Mouse (Mus musculus) hindbrain, embryonic 16.5 days (tissue): ENCODE results near the gene Thg1l. TPM values are rescaled to one million over a fixed set of nuclear protein-coding genes. Genes with fewer than 3 reads are reported as not detected.

Experiments used
- ATAC-seq: fragments of 200-750 bp; cut with Nextera tagmentation; 2 replicates; pipeline ENCODE4 v1.8.0; 2017; ENCODE audit warnings: moderate TSS enrichment, moderate library complexity
- H3K27ac ChIP-seq: fragments of 300-500 bp; sonication (generic); 2 replicates; pipeline ENCODE4 v1.5.1; 2014; ENCODE audit warnings: low read depth, mild to moderate bottlenecking, control low read depth, low read length, moderate library complexity
- H3K27me3 ChIP-seq: fragments of 300-500 bp; sonication (generic); replicated peaks from 2 replicates; pipeline ENCODE4 v1.6.1; 2014; ENCODE audit warnings: low read length; ENCODE audit not compliant: control insufficient read depth, insufficient read depth
- H3K36me3 ChIP-seq: fragments of 300-500 bp; sonication (generic); 2 replicates; pipeline ENCODE4 v1.6.1; 2014; ENCODE audit warnings: mild to moderate bottlenecking, low read length, moderate library complexity, mixed read lengths; ENCODE audit not compliant: control insufficient read depth, insufficient read depth
- H3K4me1 ChIP-seq: fragments of 300-500 bp; sonication (generic); 2 replicates; pipeline ENCODE4 v1.6.1; 2014; ENCODE audit warnings: low read depth, low read length; ENCODE audit not compliant: control insufficient read depth, insufficient read depth
- H3K4me2 ChIP-seq: fragments of 300-500 bp; sonication (generic); 2 replicates; pipeline ENCODE4 v1.6.1; 2014; ENCODE audit warnings: mild to moderate bottlenecking, low read length, control low read depth, moderate library complexity
- H3K4me3 ChIP-seq: fragments of 300-500 bp; sonication (generic); 2 replicates; pipeline ENCODE4 v1.5.1; 2014; ENCODE audit warnings: mild to moderate bottlenecking, low read length, control low read depth, moderate library complexity
- H3K9ac ChIP-seq: fragments of 300-500 bp; sonication (generic); 2 replicates; pipeline ENCODE4 v1.6.1; 2014; ENCODE audit warnings: low read depth, mild to moderate bottlenecking, control low read depth, low read length, moderate library complexity
- H3K9me3 ChIP-seq: fragments of 300-500 bp; sonication (generic); 2 replicates; pipeline ENCODE4 v1.6.1; 2014; ENCODE audit warnings: mild to moderate bottlenecking, low read length, moderate library complexity; ENCODE audit not compliant: control insufficient read depth
- WGBS: fragments of 180-500 bp; shearing (Covaris S2); extraction: QIAGEN DNeasy Blood & Tissue Kit; methylation state at CpG from one replicate; pipeline ENCODE4 v1.1.7; 2014; 5-methylcytosine and 5-hydroxymethylcytosine counted together
- polyA plus RNA-seq: library from polyadenylated mRNA; unstranded; fragments of >200 nt; fragmentation: Nextera tagmentation; extraction: Ambion mirVana; gene quantifications from 2 replicates; pipeline ENCODE4 v1.2.1, GENCODE M21; 2015

Gene Thg1l
- polyA plus RNA-seq, 1 experiment from 2014 or later = 9.5 TPM

GRCm38 (mm10) chr11:45918836-45919235, 36.5 kb downstream of the Thg1l start:
- H3K4me3 ChIP-seq = no peak overlapping the region
- ATAC-seq = no peak
- H3K4me1 ChIP-seq = peaks cover 7% of the 10 kb centered on the region; the same call in 1 of the 2 replicates
- no peaks in the 10 kb centered on the region for H3K36me3 ChIP-seq
- H3K4me2 ChIP-seq = no peak overlapping the region
- H3K9ac ChIP-seq = no peak overlapping the region
- no peak overlapping the region for H3K27ac ChIP-seq
- H3K9me3 ChIP-seq = no peaks in the 10 kb centered on the region
- no peaks in the 10 kb centered on the region for H3K27me3 ChIP-seq
- 63% methylated on average over 4 of the region's 4 CpGs for WGBS

GRCm38 (mm10) chr11:45918018-45918417, 37.3 kb downstream of the Thg1l start:
- no peaks in the 10 kb centered on the region for H3K9me3 ChIP-seq
- no peak overlapping the region for H3K4me3 ChIP-seq
- no peaks in the 10 kb centered on the region for H3K27me3 ChIP-seq
- no peaks in the 10 kb centered on the region for H3K36me3 ChIP-seq
- peaks cover 7% of the 10 kb centered on the region; the same call in 1 of the 2 replicates for H3K4me1 ChIP-seq
- no peak for ATAC-seq
- no peak overlapping the region for H3K9ac ChIP-seq
- no peak overlapping the region for H3K27ac ChIP-seq
- 95% methylated on average over 6 of the region's 6 CpGs for WGBS
- H3K4me2 ChIP-seq = no peak overlapping the region

- no peak for ATAC-seq
- Histone ChIP-seq H3K36me3 (peaks cover 4% of the 10 kb centered on the region; the same call in 1 of the 2 replicates), H3K4me2 (no peak overlapping the region), H3K27me3 (no peaks in the 10 kb centered on the region), H3K9me3 (no peaks in the 10 kb centered on the region), H3K9ac (no peak overlapping the region), H3K4me3 (no peak overlapping the region), H3K27ac (no peak overlapping the region), H3K4me1 (peaks cover 3% of the 10 kb centered on the region; the same call in 1 of the 2 replicates)
- 86% methylated on average over 10 of the region's 10 CpGs for WGBS
Observed at GRCm38 (mm10) chr11:45916196-45916595, 39.1 kb downstream of the Thg1l start.

- no peak for ATAC-seq
- H3K27me3 ChIP-seq = no peaks in the 10 kb centered on the region
- H3K9me3 ChIP-seq = no peaks in the 10 kb centered on the region
- no peak overlapping the region for H3K4me2 ChIP-seq
- no peak overlapping the region for H3K27ac ChIP-seq
- no peaks in the 10 kb centered on the region for H3K4me1 ChIP-seq
- no peak overlapping the region for H3K9ac ChIP-seq
- WGBS = 69% methylated on average over 5 of the region's 5 CpGs
- no peak overlapping the region for H3K4me3 ChIP-seq
- H3K36me3 ChIP-seq = peaks cover 12% of the 10 kb centered on the region; the same call in 1 of the 2 replicates
Observed at GRCm38 (mm10) chr11:45910701-45911100, 44.6 kb downstream of the Thg1l start.

GRCm38 (mm10) chr11:45908894-45909293, 46.4 kb downstream of the Thg1l start:
- H3K27ac ChIP-seq = no peak overlapping the region
- no peak for ATAC-seq

GRCm38 (mm10) chr11:45908070-45908469, 47.2 kb downstream of the Thg1l start:
- no peak overlapping the region for H3K27ac ChIP-seq
- 94% methylated on average over 7 of the region's 7 CpGs for WGBS
- H3K4me3 ChIP-seq = no peak overlapping the region
- peaks cover 18% of the 10 kb centered on the region for H3K36me3 ChIP-seq
- no peaks in the 10 kb centered on the region for H3K4me1 ChIP-seq
- H3K9me3 ChIP-seq = no peaks in the 10 kb centered on the region
- no peak overlapping the region for H3K9ac ChIP-seq
- H3K27me3 ChIP-seq = no peaks in the 10 kb centered on the region
- no peak overlapping the region for H3K4me2 ChIP-seq
- no peak for ATAC-seq

More at GRCm38 (mm10) chr11:45908894-45909293, 46.4 kb downstream of the Thg1l start:
- 98% methylated on average over 7 of the region's 7 CpGs for WGBS
- Histone ChIP-seq H3K4me3 (no peak overlapping the region), H3K4me2 (no peak overlapping the region), H3K36me3 (peaks cover 12% of the 10 kb centered on the region; the same call in 1 of the 2 replicates), H3K9ac (no peak overlapping the region), H3K27me3 (no peaks in the 10 kb centered on the region), H3K9me3 (no peaks in the 10 kb centered on the region), H3K4me1 (no peaks in the 10 kb centered on the region)

GRCm38 (mm10) chr11:45907301-45907700, 48.0 kb downstream of the Thg1l start:
- H3K27ac ChIP-seq = no peak overlapping the region
- no peaks in the 10 kb centered on the region for H3K27me3 ChIP-seq
- H3K36me3 ChIP-seq = peaks cover 20% of the 10 kb centered on the region
- WGBS = 65% methylated on average over 5 of the region's 5 CpGs
- H3K4me3 ChIP-seq = no peak overlapping the region
- H3K4me2 ChIP-seq = no peak overlapping the region
- no peaks in the 10 kb centered on the region for H3K4me1 ChIP-seq
- no peaks in the 10 kb centered on the region for H3K9me3 ChIP-seq
- 0 out of 2 replicates have a peak, but pooled peaks have one; percentile 37 for ATAC-seq
- H3K9ac ChIP-seq = no peak overlapping the region

- WGBS = 89% methylated on average over 8 of the region's 8 CpGs
- no peaks in the 10 kb centered on the region for H3K27me3 ChIP-seq
- H3K9me3 ChIP-seq = no peaks in the 10 kb centered on the region
- no peak overlapping the region for H3K27ac ChIP-seq
- H3K4me1 ChIP-seq = no peaks in the 10 kb centered on the region
- ATAC-seq = no peak
- no peak overlapping the region for H3K9ac ChIP-seq
- no peak overlapping the region for H3K4me3 ChIP-seq
- peaks cover 16% of the 10 kb centered on the region for H3K36me3 ChIP-seq
- no peak overlapping the region for H3K4me2 ChIP-seq
Observed at GRCm38 (mm10) chr11:45906109-45906786, 49.0 kb downstream of the Thg1l start.

- no peak overlapping the region for H3K27ac ChIP-seq
- peaks cover 8% of the 10 kb centered on the region for H3K36me3 ChIP-seq
- H3K9ac ChIP-seq = no peak overlapping the region
- H3K27me3 ChIP-seq = no peaks in the 10 kb centered on the region
- WGBS = 65% methylated on average over 11 of the region's 11 CpGs
- peak; percentile 48 for ATAC-seq
- no peak overlapping the region for H3K4me3 ChIP-seq
- H3K9me3 ChIP-seq = no peaks in the 10 kb centered on the region
- H3K4me1 ChIP-seq = peaks cover 3% of the 10 kb centered on the region; the same call in 1 of the 2 replicates
- no peak overlapping the region for H3K4me2 ChIP-seq
Observed at GRCm38 (mm10) chr11:45900233-45901015, 54.9 kb downstream of the Thg1l start.
